Mouse (Mus musculus) thymus, adult 18-20 months (tissue): ENCODE data around the gene Mutyh.
A peak's percentile ranks its signal among the peaks of the same experiment; 100 is the strongest.

ENCODE experiments used
- DNase-seq, 2 experiments: peaks; one replicate each; pipeline ENCODE4 v3.0.0; 2022; ENCODE audit warnings: mixed read lengths in 2 of 2

Gene Mutyh

DNA sequence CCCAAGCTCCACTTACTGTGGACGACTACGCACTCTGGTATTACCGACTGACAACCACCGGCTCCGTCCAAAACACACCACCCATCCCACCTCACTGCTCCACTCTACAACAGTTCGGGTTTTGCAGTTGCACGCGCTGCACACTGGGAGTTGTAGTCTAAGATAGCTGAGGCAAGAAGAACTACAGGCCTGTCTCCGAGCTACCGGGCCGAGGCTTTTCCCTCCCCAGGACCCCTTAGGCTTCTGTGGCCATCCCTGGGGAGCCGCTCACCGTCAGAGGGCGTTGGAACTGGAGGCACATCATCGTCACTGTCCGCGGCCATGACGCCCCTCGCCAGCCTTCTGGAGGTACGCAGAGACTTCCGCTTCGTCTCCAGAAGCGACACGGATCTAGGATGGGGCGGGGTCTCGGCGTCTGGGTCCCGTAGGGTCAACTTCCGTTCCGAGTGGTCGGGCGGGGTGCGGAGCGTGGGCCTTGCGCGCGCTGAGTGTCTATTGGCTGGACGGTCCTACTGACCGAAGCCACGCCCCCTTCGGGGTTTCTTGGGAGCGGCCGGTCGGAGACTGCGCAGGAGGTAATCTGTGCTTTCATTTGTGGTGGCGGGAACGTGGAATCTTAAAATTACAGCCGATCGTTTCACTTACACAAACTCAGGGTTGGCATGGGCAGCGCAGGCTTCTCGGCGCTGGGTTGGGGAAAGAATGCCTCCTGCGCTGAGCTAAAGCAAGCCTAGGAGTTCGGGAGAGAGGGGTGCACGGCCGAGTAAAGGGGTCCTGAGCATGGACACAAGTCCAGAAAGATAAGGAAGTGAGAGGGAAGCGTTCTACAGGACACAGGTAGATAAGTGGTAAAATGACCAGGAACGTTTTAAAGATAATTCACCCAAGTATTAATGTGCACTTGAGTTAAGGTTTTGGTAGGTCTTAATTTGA is at the start of gene Mutyh, which contains the start of gene Toe1:
Gene Mutyh (plus strand): TSS at position 527 of the 933 bp plus-strand sequence.
Gene Toe1 (minus strand): TSS at position 444 of the 933 bp plus-strand sequence.
- DNase-seq: peak; percentile 88 to 94

DNA sequence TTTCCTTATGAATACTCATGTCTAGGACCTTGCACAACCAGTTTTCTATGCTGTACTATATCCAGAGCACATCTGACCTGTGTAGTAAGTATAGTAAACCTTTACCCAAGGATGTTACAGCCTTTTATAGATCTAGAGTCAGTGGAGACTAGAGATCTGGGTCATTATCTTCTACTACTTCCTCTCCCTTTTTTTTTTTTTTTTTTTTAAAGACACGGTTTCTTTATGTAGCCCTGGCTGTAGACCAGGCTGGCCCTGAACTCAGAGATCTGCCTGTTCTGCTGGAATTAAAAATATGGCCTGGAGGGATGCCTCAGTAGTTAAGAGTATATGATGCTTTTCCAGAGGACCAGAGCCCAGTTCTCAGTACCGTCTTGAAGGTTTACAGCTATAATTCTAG is 45.6 kb upstream of the Mutyh start:
- no peak for DNase-seq

DNA sequence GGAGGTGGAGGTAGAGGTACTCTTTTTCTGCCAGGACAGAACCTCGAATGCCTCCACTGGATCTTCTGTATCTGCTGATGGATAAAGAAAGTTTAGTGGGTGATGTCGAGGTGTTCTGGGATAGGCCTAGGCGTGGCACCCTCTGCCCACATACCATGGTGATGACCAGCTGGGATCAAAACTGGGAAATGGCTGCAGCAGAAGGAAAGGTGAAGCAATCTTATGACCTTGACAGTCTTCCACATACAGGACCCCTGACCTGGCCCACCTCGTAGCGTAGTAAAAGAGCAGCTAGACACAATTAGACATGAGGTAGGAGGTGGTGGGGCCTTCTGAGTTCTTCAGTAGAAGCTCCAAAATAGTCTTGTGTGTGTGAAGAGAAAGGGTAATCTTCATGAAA is 43.5 kb upstream of the Mutyh start:
- no peak for DNase-seq

DNA sequence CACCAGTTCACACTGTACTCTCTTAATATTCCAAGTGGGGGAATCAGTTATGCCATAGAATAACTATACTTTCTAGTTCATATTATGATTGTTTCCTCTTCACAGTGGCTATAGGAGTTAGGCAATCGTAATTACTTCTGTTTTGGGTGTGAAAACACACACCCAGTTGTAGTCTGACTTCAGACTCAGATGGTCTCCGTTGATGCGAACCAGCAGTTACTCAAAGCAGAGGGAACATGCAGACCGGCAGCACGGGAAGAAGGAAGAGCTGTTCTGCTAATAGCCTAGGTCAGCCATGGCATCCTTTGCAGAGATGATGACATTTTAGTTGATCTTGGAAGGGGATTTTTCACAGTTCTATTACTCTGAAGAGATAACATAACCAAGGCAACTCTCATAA is 39.0 kb upstream of the Mutyh start:
- DNase-seq: no peak

DNA sequence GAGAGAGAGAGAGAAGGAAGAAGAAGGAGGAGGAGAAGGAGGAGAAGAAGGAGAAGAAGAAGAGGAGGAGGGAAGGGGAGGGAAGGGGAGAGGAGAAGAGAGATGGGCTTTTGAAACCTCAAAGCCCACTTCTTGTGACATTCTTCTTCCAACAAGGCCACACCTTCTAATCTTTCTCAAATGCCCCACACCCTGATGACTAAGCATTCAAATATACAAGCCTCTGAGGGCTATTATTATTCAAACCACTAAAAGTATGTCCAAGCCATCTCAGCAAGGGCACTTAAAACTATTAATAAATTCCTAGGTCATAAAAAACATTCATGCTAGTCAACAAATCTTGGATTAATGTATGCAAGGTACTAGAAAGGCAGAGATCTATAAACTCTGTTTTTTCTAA is 38.5 kb upstream of the Mutyh start:
- no peak for DNase-seq

DNA sequence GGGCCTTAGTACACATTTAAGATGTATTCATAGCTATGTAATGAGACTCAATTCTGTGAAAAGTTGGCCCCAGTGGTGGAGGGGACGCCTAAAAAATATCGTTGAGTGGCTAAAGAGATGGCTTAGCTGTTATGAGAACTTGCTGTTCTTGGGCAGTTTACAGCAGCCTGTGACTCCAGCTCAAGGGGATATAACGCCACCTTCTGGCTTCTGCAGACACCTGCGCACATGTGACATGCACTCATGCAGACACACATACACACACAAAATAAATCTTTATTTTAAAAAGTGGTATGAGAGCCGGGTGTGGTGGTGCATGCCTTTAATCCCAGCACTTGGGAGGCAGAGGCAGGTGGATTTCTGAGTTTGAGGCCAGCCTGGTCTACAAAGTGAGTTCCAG is 31.1 kb upstream of the Mutyh start:
- no peak for DNase-seq

DNA sequence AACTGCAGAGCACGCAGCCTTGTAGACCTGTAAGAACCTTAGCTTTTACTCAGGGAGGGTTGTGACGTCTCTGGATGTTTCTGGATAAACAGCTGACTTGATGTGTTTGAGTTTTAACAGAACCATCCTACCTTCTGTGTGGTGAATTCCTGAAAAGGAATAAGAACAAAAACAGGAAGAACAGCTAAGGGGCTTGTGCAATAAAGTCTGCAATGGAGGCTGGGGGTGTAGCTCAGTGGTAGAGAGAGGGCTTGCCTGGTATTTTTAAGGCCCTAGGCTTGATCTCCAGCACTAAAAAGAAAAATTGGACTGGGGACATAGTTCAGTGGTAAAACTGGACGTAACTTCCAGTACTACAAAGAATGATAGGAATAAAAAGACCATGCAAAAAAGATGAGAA is 30.4 kb upstream of the Mutyh start:
- DNase-seq: no peak

DNA sequence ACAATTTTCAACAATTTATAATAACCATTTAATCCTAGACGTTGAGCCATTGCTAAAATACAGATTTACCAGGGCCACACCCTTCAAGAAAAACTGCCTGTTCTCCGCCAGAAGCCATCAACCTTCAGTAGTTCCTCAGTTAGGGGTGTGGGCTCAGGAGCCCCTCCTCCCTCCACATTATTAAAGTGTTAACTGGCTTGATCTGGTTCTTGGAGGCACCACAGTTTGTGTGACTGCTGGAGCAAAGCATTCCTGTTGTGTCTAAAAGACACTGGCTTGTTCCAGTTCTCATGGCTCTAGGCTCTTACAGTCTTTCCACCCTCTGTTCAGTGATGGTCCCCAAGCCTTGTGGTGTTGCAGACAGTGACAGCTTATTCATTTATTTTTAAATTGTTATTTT is 27.0 kb upstream of the Mutyh start:
- no peak for DNase-seq

DNA sequence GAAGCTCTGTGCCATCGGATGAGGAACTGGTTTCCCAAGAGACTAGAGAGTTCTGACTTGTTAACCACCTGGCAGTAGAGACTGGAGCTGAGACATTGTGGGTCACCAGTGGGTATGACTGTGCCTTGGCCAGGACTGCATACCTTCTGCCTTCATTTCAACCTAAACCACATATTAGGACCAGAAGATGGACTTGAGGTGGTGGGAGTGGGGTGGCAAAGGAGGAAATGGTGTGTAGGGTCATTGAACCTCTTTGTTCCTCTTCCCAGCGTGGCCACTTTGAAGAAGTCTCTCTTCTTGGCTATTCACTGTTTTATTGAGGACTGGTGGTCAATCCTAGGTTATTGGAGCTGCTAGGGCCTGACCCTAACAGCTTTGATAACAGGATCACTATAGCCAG is 26.2 kb upstream of the Mutyh start:
- DNase-seq: no peak

DNA sequence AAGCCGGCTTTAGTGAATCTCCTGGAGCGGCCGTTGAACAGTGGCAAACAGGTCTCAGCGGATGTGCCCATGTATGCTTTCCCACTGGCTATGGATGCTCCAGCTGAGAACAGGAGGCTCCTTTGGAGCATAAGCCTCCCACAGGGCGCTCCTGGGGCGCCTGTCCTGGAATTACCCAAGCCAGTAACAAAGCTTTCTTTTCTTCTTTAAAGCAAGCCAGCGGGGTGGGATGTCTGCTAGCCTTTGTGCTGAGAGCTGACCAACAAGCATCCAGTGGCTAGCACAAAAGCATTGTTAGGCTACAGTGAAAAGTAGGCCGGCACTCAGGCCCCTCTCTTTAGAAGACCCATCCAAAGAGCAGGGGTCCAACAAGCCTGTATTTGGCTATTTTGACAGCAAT is 25.4 kb upstream of the Mutyh start:
- no peak for DNase-seq

DNA sequence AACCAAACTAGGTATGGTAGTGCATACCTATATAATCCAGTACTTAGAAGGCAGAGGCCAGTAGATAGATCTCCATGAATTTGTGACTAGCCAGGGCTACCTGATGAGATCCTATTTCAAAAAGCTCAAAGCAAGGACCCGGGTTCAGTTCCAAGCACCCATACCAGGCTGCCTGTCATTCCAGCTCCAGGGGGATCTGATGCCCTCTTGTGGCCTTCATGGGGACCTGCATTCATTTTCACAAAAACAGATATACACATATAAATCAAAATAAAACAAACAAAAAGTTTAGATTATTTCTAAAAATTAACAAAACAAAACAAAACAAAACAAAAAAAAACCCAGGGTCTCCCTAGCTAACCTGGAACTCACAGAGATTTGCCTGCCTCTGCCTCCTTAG is 20.9 kb upstream of the Mutyh start:
- DNase-seq: no peak

DNA sequence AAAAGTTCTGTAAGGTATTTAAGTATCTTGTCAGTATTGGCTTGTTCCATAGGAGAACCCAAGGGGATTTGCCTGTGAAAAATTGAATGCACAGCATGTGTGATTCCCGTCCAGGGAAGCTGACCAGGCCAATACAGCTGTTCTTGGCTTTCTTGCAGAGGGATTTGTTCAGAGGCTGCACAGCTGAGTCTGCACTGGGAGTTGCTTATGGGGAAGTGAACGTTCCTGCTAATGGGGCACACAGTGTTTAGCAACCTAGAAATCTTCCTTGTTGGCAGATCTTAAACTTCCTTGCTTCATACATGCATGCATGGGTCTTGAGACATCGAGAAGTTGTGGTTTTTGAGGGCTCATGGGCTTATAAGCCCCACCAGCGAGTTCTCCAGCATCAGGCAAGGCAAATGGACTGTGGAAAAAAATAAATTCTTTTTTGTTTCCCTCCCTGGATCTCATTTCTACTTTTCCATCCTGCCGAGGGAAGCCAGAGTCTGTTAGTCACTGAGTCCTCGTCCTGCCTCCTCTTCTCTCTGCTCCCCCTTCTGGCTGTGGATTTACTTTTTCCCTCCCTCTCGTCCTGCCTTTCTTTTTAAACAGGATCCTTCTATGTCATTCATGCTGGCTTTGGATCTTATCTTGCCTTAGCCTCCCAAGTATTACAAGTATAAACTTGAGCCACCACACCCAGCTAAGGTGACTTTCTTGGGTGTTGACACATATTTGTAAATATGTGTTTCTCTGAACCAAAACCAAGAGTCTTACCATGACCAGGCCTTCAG is 19.4 kb upstream of the Mutyh start:
- no peak for DNase-seq

DNA sequence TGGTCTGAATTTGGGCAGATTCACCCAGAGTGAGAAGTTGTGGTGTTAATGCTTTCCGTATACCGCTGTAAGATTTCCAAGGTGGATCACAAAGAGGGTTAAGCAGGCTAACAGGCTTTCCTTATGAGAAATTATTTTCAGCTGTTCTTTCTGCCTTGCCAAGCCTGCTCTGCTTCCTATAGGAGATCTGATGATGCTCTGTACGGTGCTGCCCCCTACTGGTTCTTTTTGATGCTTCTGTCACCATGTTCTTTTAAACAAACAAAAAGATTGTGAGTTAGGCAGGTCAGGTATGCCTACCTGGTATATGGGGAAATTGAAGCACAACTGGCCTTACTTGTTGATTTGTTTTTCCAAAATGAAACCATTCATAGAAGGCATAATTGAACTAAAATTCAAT is 18.6 kb upstream of the Mutyh start:
- DNase-seq: peak in 1 of 2 experiments; percentile 50

DNA sequence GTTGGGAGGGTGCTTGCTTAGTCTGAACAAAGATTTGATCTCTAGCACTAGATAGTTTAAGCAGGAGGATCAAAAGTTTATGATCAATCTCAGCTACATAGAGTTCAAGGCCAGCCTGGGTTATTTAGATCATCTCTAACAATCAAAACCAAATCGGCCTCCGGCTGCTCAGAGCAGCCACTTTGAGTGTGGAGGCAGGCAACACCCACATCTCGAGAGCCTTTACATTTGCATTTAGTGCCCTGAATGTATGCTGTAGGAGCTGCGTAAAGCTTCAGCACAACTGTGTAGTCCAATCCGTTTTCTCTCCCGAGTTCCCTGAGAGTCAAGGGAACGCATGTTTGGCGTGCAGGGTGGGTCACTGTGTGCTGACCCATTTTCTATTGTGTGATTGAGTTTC is 15.1 kb upstream of the Mutyh start:
- no peak for DNase-seq

DNA sequence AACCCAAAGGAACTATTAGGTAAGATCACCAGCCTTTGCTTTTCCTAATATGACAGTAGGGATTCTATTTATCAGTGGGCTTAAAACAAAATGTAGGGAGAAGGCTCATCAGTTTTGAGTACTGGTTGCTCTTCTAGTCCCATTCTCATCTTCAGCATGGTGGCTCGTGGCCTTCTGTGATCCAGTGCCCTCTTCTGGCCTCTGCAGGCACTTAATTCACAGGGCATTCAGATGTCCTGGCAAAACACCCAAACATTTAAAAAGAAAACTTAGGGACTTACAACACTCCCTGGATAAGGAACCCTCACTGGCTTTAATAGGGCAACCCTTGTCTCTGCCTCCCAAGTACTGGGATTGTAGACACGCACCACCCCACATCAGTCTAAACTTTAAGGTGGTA is 13.2 kb upstream of the Mutyh start:
- no peak for DNase-seq

DNA sequence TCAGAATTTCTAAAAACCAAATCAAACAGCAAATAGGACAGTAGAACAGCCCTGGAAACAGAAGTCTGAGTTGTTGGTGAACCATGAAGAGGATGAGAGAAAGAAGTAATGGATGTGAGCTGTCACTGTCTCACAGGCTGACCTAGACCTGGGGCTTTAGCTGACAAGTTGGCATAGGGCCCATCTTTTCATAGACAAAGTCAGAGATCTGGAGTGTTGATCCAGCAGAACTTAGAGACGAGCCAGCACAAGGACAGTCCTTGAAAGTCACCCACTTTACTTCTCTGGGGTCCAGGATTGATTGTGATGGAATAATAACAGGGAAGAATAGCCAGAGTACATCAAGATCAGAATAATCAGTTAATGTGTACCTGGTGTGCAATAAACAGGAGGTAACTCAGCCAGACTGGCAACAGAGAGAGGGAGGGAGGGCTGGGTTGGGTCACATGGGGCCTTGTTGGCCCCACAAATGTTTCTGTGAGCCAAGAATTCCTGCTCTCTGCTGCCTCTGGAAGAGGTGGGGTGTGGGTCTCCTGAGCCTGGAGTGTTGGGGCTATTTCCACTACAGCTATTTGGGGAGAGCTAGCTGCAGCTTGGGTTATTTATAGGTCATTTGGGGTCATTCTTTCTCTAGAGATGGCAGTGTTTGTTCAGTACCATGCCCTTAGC is 10.9 kb upstream of the Mutyh start:
- DNase-seq: no peak

DNA sequence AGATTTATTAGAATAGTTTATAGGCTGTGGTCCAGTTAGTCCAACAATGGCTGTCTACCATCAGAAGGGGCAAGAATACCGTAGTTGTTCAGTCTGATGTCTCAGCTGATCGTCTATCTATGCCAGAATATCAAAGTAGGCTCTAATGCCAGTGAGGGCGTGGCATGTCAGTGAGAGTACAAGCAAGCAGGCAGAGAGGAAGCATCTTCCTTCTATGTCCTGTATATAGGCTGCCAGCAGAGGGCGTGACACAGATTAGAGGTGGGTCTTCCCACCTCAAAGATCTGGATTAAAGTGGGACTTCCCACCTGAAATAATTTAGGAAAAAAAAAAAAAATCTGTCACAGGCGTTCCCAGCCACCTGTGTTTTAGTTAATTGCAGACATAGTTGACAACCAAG is 7.6 kb upstream of the Mutyh start:
- DNase-seq: no peak

DNA sequence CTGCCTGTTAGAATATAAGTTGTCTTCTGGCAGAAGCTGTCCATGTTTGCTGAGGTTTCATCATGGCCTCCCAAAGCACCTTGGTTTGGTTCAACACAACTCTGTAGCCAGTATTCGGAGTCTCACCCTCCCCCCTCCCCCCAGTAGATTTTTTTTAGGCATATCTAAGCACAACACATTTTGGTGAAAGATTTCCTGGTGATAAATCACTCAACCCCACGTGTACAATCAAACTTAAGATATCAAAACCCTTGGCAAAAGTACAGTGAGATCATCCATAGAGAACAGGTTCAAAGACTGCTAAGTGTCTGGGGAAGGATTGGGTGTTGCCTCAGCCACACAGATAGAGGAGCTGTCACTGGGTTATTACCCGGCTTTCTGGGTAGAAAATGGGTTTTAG is 3.5 kb downstream of the Mutyh start:
- no peak for DNase-seq

DNA sequence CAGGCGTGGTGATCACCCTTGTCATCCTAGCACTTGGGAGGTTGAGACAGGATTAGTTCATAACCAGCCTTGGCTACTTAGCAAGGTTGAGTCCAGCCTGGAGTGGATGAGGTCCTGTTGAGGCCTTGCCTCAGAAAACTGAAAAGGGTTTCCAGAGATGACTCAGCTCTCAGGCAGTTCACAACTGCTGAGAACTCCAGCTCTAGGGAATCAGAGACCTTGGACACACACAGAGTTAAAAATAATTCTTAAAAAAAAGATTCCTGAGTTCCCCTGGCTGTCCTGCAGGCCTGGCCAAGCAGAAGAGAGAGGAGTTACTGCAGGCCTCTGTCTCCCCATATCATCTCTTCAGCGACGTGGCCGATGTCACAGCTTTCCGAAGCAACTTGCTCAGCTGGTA is 7.8 kb downstream of the Mutyh start:
- DNase-seq: no peak

DNA sequence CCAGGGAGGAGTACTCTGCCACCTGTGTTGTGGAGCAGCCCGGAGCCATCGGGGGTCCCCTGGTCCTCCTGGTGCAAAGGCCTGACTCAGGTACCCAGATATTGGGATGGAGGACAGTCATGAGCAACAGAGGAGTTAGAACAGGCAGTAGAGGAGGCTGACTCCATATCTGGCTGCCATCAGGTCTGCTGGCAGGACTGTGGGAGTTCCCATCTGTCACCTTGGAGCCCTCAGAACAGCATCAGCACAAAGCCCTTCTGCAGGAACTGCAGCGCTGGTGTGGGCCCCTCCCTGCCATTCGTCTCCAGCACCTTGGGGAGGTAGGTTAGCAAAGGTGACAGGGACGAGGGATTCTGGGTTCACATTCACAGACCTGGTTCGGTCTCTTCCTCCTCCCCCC is 10.0 kb downstream of the Mutyh start:
- DNase-seq: no peak

DNA sequence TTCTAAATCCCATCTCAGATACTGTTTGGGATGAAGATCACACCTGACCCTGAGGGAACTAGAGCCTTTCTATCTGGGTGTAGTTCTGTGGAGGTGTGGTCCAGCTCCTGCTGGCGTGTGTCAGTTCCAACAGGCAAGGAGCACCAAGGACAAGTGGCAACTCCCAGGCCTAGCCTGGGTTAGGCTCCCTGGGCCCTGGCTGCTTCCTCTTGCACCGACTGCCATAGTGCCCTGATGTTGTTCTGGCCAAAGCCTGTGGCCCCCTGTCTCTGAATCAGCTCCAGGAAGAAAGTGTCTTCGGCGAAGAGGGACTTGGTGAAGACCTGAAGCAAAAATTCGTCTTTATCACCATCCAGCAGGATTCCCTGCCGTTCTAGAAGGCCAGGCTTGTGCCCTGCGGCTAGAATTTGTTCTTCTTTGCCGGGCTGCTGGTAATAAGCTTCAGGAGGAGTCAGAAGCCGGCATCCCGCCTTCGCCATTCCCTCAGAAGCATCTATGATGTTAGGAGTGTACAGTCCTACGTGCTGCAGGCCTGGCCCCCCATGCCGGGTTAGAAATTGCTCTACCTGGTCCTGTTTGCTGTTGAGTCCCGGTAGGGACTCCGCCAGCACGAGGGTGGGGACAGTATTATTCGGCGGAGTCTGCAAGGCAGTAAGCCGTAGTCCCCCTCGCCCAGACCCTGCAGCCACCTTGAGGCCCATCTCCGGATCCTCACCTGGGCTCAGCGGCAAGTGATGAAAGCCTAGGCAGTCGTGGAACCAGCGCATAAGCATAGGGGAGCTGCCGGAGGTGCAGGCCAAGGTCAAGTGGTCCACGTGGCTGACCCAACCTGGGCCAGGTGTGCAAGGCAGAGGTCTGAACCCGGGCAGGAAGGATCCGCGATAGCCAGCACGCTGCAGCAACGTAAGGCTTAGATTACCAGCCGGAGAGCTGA is 12.7 kb downstream of the Mutyh start:
- DNase-seq: no peak
